Mouse (Mus musculus) myocyte (in vitro differentiated cells): ENCODE measurements around the gene Prkch. TPM values are rescaled to one million over a fixed set of nuclear protein-coding genes. Genes with fewer than 3 reads are reported as not detected.

Source experiments
- H3K27me3 ChIP-seq: one replicate; pipeline ENCODE4 v1.6.1; 2011; ENCODE audit not compliant: control insufficient read depth, insufficient read depth, insufficient read length
- H3K36me3 ChIP-seq: one replicate; pipeline ENCODE4 v1.6.1; 2011; ENCODE audit not compliant: control insufficient read depth, insufficient read depth
- H3K4me2 ChIP-seq: one replicate; pipeline ENCODE4 v1.6.1; 2011; ENCODE audit warnings: low read depth, control low read depth
- H3K4me3 ChIP-seq: one replicate; pipeline ENCODE4 v1.5.1; 2011; ENCODE audit warnings: mild to moderate bottlenecking, control low read depth, moderate library complexity
- H3K79me2 ChIP-seq: one replicate; pipeline ENCODE4 v1.6.1; 2011; ENCODE audit not compliant: control insufficient read depth, insufficient read depth
- H3ac ChIP-seq: one replicate; pipeline ENCODE4 v1.6.1; 2011; ENCODE audit not compliant: control insufficient read depth, insufficient read length
- CEBPB ChIP-seq: IDR thresholded peaks from 2 replicates; pipeline ENCODE4 v1.6.1; 2011; ENCODE audit warnings: mild to moderate bottlenecking, moderate library complexity; ENCODE audit not compliant: poor library complexity, insufficient read depth, severe bottlenecking
- E2F4 ChIP-seq: IDR thresholded peaks from one replicate; pipeline ENCODE4 v1.6.1; 2011; ENCODE audit warnings: mild to moderate bottlenecking, control low read depth, moderate library complexity; ENCODE audit not compliant: insufficient read depth
- MAX ChIP-seq: IDR thresholded peaks from one replicate; pipeline ENCODE4 v1.6.1; 2011; ENCODE audit warnings: low read depth, mild to moderate bottlenecking, control low read depth
- MYOD1 ChIP-seq, 3 experiments: IDR thresholded peaks; one replicate each; pipeline ENCODE4 v1.6.1; 2011; ENCODE audit warnings: control low read depth in 2 of 3, low read depth in 2 of 3, mild to moderate bottlenecking in 2 of 3, moderate library complexity in 1 of 3; ENCODE audit not compliant: insufficient read length in 2 of 3, control insufficient read depth in 1 of 3
- MYOG ChIP-seq, 3 experiments: IDR thresholded peaks; one replicate each; pipeline ENCODE4 v1.6.1; 2011; ENCODE audit warnings: control low read depth in 2 of 3, low read depth in 2 of 3, mild to moderate bottlenecking in 2 of 3; ENCODE audit not compliant: insufficient read length in 2 of 3, control insufficient read depth in 1 of 3, insufficient read depth in 1 of 3
- POLR2A ChIP-seq: IDR thresholded peaks from one replicate; pipeline ENCODE4 v1.6.1; 2011; ENCODE audit warnings: low read depth, mild to moderate bottlenecking, control low read depth, moderate library complexity; ENCODE audit not compliant: insufficient read length
- POLR2AphosphoS2 ChIP-seq: IDR thresholded peaks from one replicate; pipeline ENCODE4 v1.6.1; 2011; ENCODE audit warnings: low read depth, control low read depth; ENCODE audit not compliant: insufficient read length
- REST ChIP-seq: IDR thresholded peaks from one replicate; pipeline ENCODE4 v1.6.1; 2011; ENCODE audit warnings: mild to moderate bottlenecking, control low read depth, moderate library complexity; ENCODE audit not compliant: insufficient read depth, insufficient read length
- SRF ChIP-seq: IDR thresholded peaks from one replicate; pipeline ENCODE4 v1.6.1; 2011; ENCODE audit warnings: low read depth; ENCODE audit not compliant: control insufficient read depth, insufficient read length
- TCF12 ChIP-seq: IDR thresholded peaks from one replicate; pipeline ENCODE4 v1.6.1; 2011; ENCODE audit warnings: mild to moderate bottlenecking, control low read depth; ENCODE audit not compliant: poor library complexity, insufficient read depth, severe bottlenecking
- TCF3 ChIP-seq: IDR thresholded peaks from one replicate; pipeline ENCODE4 v1.6.1; 2011; ENCODE audit warnings: low read depth, control low read depth; ENCODE audit not compliant: insufficient read length
- USF1 ChIP-seq: IDR thresholded peaks from one replicate; pipeline ENCODE4 v1.6.1; 2011; ENCODE audit warnings: low read depth, mild to moderate bottlenecking, control low read depth, moderate library complexity
- polyA plus RNA-seq: library from polyadenylated mRNA; unstranded; fragments of >200 nt; fragmentation: generic; extraction: Trizol; gene quantifications from one replicate; pipeline ENCODE4 v1.2.1, GENCODE M21; 2012; ENCODE audit warnings: missing spikeins

Gene Prkch
- polyA plus RNA-seq, 1 experiment: 0.10 TPM

- Histone ChIP-seq H3K79me2 (no peaks in the 10 kb centered on the region), H3K36me3 (no peaks in the 10 kb centered on the region), H3K4me3 (no peak overlapping the region), H3K4me2 (no peak overlapping the region), H3K27me3 (peaks cover 67% of the 10 kb centered on the region), H3ac (no peak overlapping the region)
- TF ChIP-seq REST (no peak), CEBPB (no peak), TCF3 (no peak), USF1 (no peak), SRF (no peak), E2F4 (no peak)
These were observed 22.9 kb downstream of the Prkch start for GRCm38 (mm10) chr12:73607381-73608064.

- Histone ChIP-seq H3K79me2 (no peaks in the 10 kb centered on the region), H3ac (no peak overlapping the region), H3K36me3 (no peaks in the 10 kb centered on the region), H3K27me3 (peaks cover 62% of the 10 kb centered on the region), H3K4me3 (no peak overlapping the region), H3K4me2 (no peak overlapping the region)
- TF ChIP-seq E2F4: no peak
- no peak for TF ChIP-seq SRF
- no peak for TF ChIP-seq USF1
- no peak for TF ChIP-seq MAX
These were observed 23.4 kb downstream of the Prkch start for GRCm38 (mm10) chr12:73608065-73608397.

- H3K4me3 ChIP-seq: no peak overlapping the region
- H3K27me3 ChIP-seq: peaks cover 57% of the 10 kb centered on the region
- no peaks in the 10 kb centered on the region for H3K36me3 ChIP-seq
- no peak overlapping the region for H3K4me2 ChIP-seq
- H3K79me2 ChIP-seq: no peaks in the 10 kb centered on the region
- TF ChIP-seq E2F4: no peak
- no peak for TF ChIP-seq MYOD1 (IDR thresholded peaks at IDR 0.05; ENCODE audit: control insufficient read depth in 1 of 3, insufficient read length in 2 of 3, low read depth in 2 of 3)
- TF ChIP-seq MAX: no peak
- TF ChIP-seq USF1: no peak
- no peak for TF ChIP-seq SRF
- no peak for TF ChIP-seq MYOG (IDR thresholded peaks at IDR 0.05; ENCODE audit: control insufficient read depth in 1 of 3, insufficient read depth in 1 of 3, insufficient read length in 2 of 3, low read depth in 2 of 3)
- TF ChIP-seq TCF3: no peak
- no peak for TF ChIP-seq POLR2A
- TF ChIP-seq REST: no peak
- no peak for TF ChIP-seq POLR2AphosphoS2
- TF ChIP-seq CEBPB: no peak
- no peak for TF ChIP-seq TCF12
- no peak overlapping the region for H3ac ChIP-seq
These were observed 24.7 kb downstream of the Prkch start for GRCm38 (mm10) chr12:73609262-73609661.

GRCm38 (mm10) chr12:73609676-73610545, 25.3 kb downstream of the Prkch start:
- no peaks in the 10 kb centered on the region for H3K79me2 ChIP-seq
- no peak overlapping the region for H3K4me2 ChIP-seq
- no peak overlapping the region for H3K4me3 ChIP-seq
- no peak for TF ChIP-seq USF1
- no peak for TF ChIP-seq CEBPB
- no peak for TF ChIP-seq POLR2A
- TF ChIP-seq MYOG (IDR thresholded peaks at IDR 0.05; ENCODE audit: control insufficient read depth in 1 of 3, insufficient read depth in 1 of 3, insufficient read length in 2 of 3, low read depth in 2 of 3): no peak
- no peak for TF ChIP-seq TCF3
- no peak for TF ChIP-seq REST
- no peak for TF ChIP-seq MAX
- no peak for TF ChIP-seq MYOD1 (IDR thresholded peaks at IDR 0.05; ENCODE audit: control insufficient read depth in 1 of 3, insufficient read length in 2 of 3, low read depth in 2 of 3)
- no peak for TF ChIP-seq SRF
- no peak for TF ChIP-seq E2F4
- TF ChIP-seq TCF12: no peak
- no peak for TF ChIP-seq POLR2AphosphoS2
- H3K36me3 ChIP-seq: no peaks in the 10 kb centered on the region
- H3K27me3 ChIP-seq: peaks cover 51% of the 10 kb centered on the region
- H3ac ChIP-seq: no peak overlapping the region
